Mouse (Mus musculus): ENCODE results near the gene Ston2.

Gene Ston2

GRCm38 (mm10) chr12:91709232-91709631 is 79.0 kb downstream of the Ston2 start:
- no peak for DNase-seq (ENCODE audit: extremely low spot score, low read depth, low spot score)

GRCm38 (mm10) chr12:91707807-91708206 is 80.4 kb downstream of the Ston2 start:
- DNase-seq (ENCODE audit: extremely low spot score, low read depth, low spot score): no peak

GRCm38 (mm10) chr12:91703533-91703932 is 84.7 kb downstream of the Ston2 start:
- DNase-seq (ENCODE audit: extremely low spot score, low read depth, low spot score): no peak

- no peak for DNase-seq (ENCODE audit: extremely low spot score, low read depth, low spot score)
These were observed 85.4 kb downstream of the Ston2 start for GRCm38 (mm10) chr12:91702829-91703228.

GRCm38 (mm10) chr12:91699451-91700141 is 88.6 kb downstream of the Ston2 start:
- no peak for DNase-seq (ENCODE audit: extremely low spot score, low read depth, low spot score)

GRCm38 (mm10) chr12:91696231-91696630 is 92.0 kb downstream of the Ston2 start:
- DNase-seq (ENCODE audit: extremely low spot score, low read depth, low spot score): no peak

- DNase-seq (ENCODE audit: extremely low spot score, low read depth, low spot score): no peak
These were observed 92.4 kb downstream of the Ston2 start for GRCm38 (mm10) chr12:91695761-91696160.

GRCm38 (mm10) chr12:91694748-91695147 is 93.4 kb downstream of the Ston2 start:
- DNase-seq (ENCODE audit: extremely low spot score, low read depth, low spot score): no peak

GRCm38 (mm10) chr12:91693566-91693965 is 94.6 kb downstream of the Ston2 start:
- no peak for DNase-seq (ENCODE audit: extremely low spot score, low read depth, low spot score)

GRCm38 (mm10) chr12:91692991-91693390 is 95.2 kb downstream of the Ston2 start:
- DNase-seq (ENCODE audit: extremely low spot score, low read depth, low spot score): no peak

GRCm38 (mm10) chr12:91685674-91686290 is 102.4 kb downstream of the Ston2 start:
- DNase-seq (ENCODE audit: extremely low spot score, low read depth, low spot score): no peak

GRCm38 (mm10) chr12:91684840-91685415 is 103.3 kb downstream of the Ston2 start:
- no peak for DNase-seq (ENCODE audit: extremely low spot score, low read depth, low spot score)

- DNase-seq (ENCODE audit: extremely low spot score, low read depth, low spot score): no peak
These were observed 103.9 kb downstream of the Ston2 start for GRCm38 (mm10) chr12:91684101-91684839.

- no peak for DNase-seq (ENCODE audit: extremely low spot score, low read depth, low spot score)
These were observed 104.6 kb downstream of the Ston2 start for GRCm38 (mm10) chr12:91683549-91684100.

- DNase-seq (ENCODE audit: extremely low spot score, low read depth, low spot score): no peak
These were observed 105.1 kb downstream of the Ston2 start for GRCm38 (mm10) chr12:91683096-91683495.

- no peak for DNase-seq (ENCODE audit: extremely low spot score, low read depth, low spot score)
These were observed 108.7 kb downstream of the Ston2 start for GRCm38 (mm10) chr12:91679320-91680064.

GRCm38 (mm10) chr12:91675937-91676336 is 112.2 kb downstream of the Ston2 start:
- DNase-seq (ENCODE audit: extremely low spot score, low read depth, low spot score): no peak

- DNase-seq (ENCODE audit: extremely low spot score, low read depth, low spot score): no peak
These were observed 115.0 kb downstream of the Ston2 start for GRCm38 (mm10) chr12:91673141-91673540.

GRCm38 (mm10) chr12:91672528-91672927 is 115.7 kb downstream of the Ston2 start:
- DNase-seq (ENCODE audit: extremely low spot score, low read depth, low spot score): no peak

- DNase-seq (ENCODE audit: extremely low spot score, low read depth, low spot score): no peak
These were observed 119.5 kb downstream of the Ston2 start for GRCm38 (mm10) chr12:91668529-91669245.
